ENCODE assay signal across 8 mouse cellular contexts in genomic region chr6:135087721-135088451, GRCm38 (mm10). TPM values are rescaled to one million over a fixed set of nuclear protein-coding genes. Genes with fewer than 3 reads are reported as not detected.
A peak's percentile ranks its signal among the peaks of the same experiment; 100 is the strongest.
DNase-seq lines count a peak whose midpoint lies in the region; ATAC-seq and TF ChIP-seq lines count a peak whose summit lies in the region.

No protein-coding gene starts in this region.

- H3K27me3 ChIP-seq in heart, embryonic 11.5 days (ENCODE audit: control insufficient read depth, insufficient read depth, low read length), result 0 out of 2 replicates have a peak, but pooled peaks cover 3% of the 10 kb centered on the region
- H3K27me3 ChIP-seq in kidney, embryonic 15.5 days, result no peaks in the 10 kb centered on the region
- H3K27me3 ChIP-seq in liver, adult 2 months (ENCODE audit: control insufficient read depth, insufficient read depth, low read length), result no peaks in the 10 kb centered on the region
- H3K27me3 ChIP-seq in splenic B cell, adult 2 months (ENCODE audit: control insufficient read depth, insufficient read depth, low read length, poor library complexity, severe bottlenecking), result no peaks in the 10 kb centered on the region

- 34% methylated on average over 19 of the region's 19 CpGs for WGBS in heart, embryonic 11.5 days (ENCODE audit: insufficient replicate concordance)
- 20% methylated on average over 19 of the region's 19 CpGs for WGBS in kidney, embryonic 15.5 days
- 32% methylated on average over 19 of the region's 19 CpGs for WGBS in liver, adult 2 months

- H3K27ac ChIP-seq in bone marrow macrophage, adult 2 months (ENCODE audit: insufficient read depth, low read depth, low read length), result no peak overlapping the region
- H3K27ac ChIP-seq in embryonic fibroblast, embryonic 13.5 days (ENCODE audit: insufficient read depth, low read length), result peak overlapping the region; percentile 54
- H3K27ac ChIP-seq in heart, embryonic 11.5 days (ENCODE audit: low read depth, low read length), result no peak overlapping the region
- no peak overlapping the region for H3K27ac ChIP-seq in kidney, embryonic 15.5 days
- no peak overlapping the region for H3K27ac ChIP-seq in liver, adult 2 months (replicated peaks; ENCODE audit: insufficient read depth, low read depth, low read length)

- DNase-seq in B cell, adult 2 months, result peak; percentile 83 to 84
- peak; percentile 23 for DNase-seq in liver, adult 2 months (ENCODE audit: extremely low read depth, low read depth, low spot score)
- peak; percentile 78 for DNase-seq in naive thymus-derived CD4-positive, alpha-beta T cell, adult 2 months (ENCODE audit: low read depth)
- DNase-seq in splenic B cell, adult 2 months (ENCODE audit: low read depth, low spot score), result peak; percentile 79

- no peaks in the 10 kb centered on the region for H3K9me3 ChIP-seq in heart, embryonic 11.5 days (replicated peaks; ENCODE audit: control insufficient read depth, low read length)
- H3K9me3 ChIP-seq in kidney, embryonic 15.5 days (replicated peaks), result no peaks in the 10 kb centered on the region

- peak overlapping the region; percentile 23; the same call in 1 of the 2 replicates for H3K4me3 ChIP-seq in bone marrow macrophage, adult 2 months (ENCODE audit: insufficient read depth, low read length)
- no peak overlapping the region for H3K4me3 ChIP-seq in embryonic fibroblast, embryonic 13.5 days (ENCODE audit: insufficient read depth, low read length)
- H3K4me3 ChIP-seq in heart, embryonic 11.5 days (ENCODE audit: low read depth, low read length), result no peak overlapping the region
- peak overlapping the region; percentile 15; the same call in 1 of the 2 replicates for H3K4me3 ChIP-seq in kidney, embryonic 15.5 days (replicated peaks)
- no peak overlapping the region for H3K4me3 ChIP-seq in liver, adult 2 months (ENCODE audit: insufficient read depth, low read depth, low read length)

- no peak for ATAC-seq in heart, embryonic 11.5 days (replicated peaks; ENCODE audit: insufficient number of reproducible peaks, low FRiP score, low TSS enrichment)
- peak; percentile 83 for ATAC-seq in kidney, embryonic 15.5 days (replicated peaks; ENCODE audit: low FRiP score)

- peak; percentile 83; the same call in 1 of the 2 replicates for TF ChIP-seq CTCF in bone marrow macrophage, adult 2 months (IDR thresholded peaks at IDR 0.05; ENCODE audit: low read depth, low read length)
- peak; percentile 43; the same call in 1 of the 2 replicates for TF ChIP-seq CTCF in embryonic fibroblast, embryonic 13.5 days (IDR thresholded peaks at IDR 0.05; ENCODE audit: borderline replicate concordance, insufficient read depth, low read length)
- peak; percentile 82 for TF ChIP-seq CTCF in liver, adult 2 months (IDR thresholded peaks at IDR 0.05; ENCODE audit: low read depth, low read length)

- TF ChIP-seq POLR2A in bone marrow macrophage, adult 2 months (IDR thresholded peaks at IDR 0.05; ENCODE audit: borderline replicate concordance, low read depth, low read length), result 0 out of 2 replicates have a peak, but pooled peaks have one; percentile 27
- TF ChIP-seq POLR2A in embryonic fibroblast, embryonic 13.5 days (IDR thresholded peaks at IDR 0.05; ENCODE audit: low read depth, low read length), result no peak
- TF ChIP-seq POLR2A in liver, adult 2 months (IDR thresholded peaks at IDR 0.05; ENCODE audit: extremely low read depth, insufficient read depth, low read length), result no peak

- H3K4me1 ChIP-seq in bone marrow macrophage, adult 2 months (ENCODE audit: control insufficient read depth, insufficient read depth, low read length), result no peaks in the 10 kb centered on the region
- no peaks in the 10 kb centered on the region for H3K4me1 ChIP-seq in embryonic fibroblast, embryonic 13.5 days (ENCODE audit: control insufficient read depth, insufficient read depth, low read length)
- no peaks in the 10 kb centered on the region for H3K4me1 ChIP-seq in heart, embryonic 11.5 days (ENCODE audit: control insufficient read depth, insufficient read depth, low read length)
- peaks cover 8% of the 10 kb centered on the region; the same call in 1 of the 2 replicates for H3K4me1 ChIP-seq in kidney, embryonic 15.5 days
- no peaks in the 10 kb centered on the region for H3K4me1 ChIP-seq in liver, adult 2 months (ENCODE audit: control insufficient read depth, insufficient read depth, low read length)

- no peaks in the 10 kb centered on the region for H3K36me3 ChIP-seq in heart, embryonic 11.5 days (ENCODE audit: control insufficient read depth, insufficient read depth, low read length)
- peaks cover 10% of the 10 kb centered on the region; the same call in 1 of the 2 replicates for H3K36me3 ChIP-seq in kidney, embryonic 15.5 days
- H3K36me3 ChIP-seq in liver, adult 2 months (ENCODE audit: control insufficient read depth, insufficient read depth, low read length), result no peaks in the 10 kb centered on the region
- H3K36me3 ChIP-seq in splenic B cell, adult 2 months (ENCODE audit: control insufficient read depth, insufficient read depth, low read length, poor library complexity, severe bottlenecking), result no peaks in the 10 kb centered on the region

- 0 out of 2 replicates have a peak overlapping the region, but pooled peaks have one; percentile 5 for H3K9ac ChIP-seq in heart, embryonic 11.5 days (ENCODE audit: low read depth, low read length)
- no peak overlapping the region for H3K9ac ChIP-seq in kidney, embryonic 15.5 days
- H3K9ac ChIP-seq in liver, adult 2 months (ENCODE audit: low read depth, low read length), result no peak overlapping the region

- H3K4me2 ChIP-seq in heart, embryonic 11.5 days, result peak overlapping the region; percentile 38; the same call in 1 of the 2 replicates
- peak overlapping the region; percentile 51 for H3K4me2 ChIP-seq in kidney, embryonic 15.5 days

- H3K79me2 ChIP-seq in liver, adult 2 months (ENCODE audit: control insufficient read depth, insufficient read depth, low read length), result no peaks in the 10 kb centered on the region

RNA-seq across cellular contexts. Expression of gene Gprc5a, which starts 22.4 kb away (rescaled TPM):
- polyA plus RNA-seq in bone marrow macrophage, adult 2 months (2012; ENCODE audit: insufficient read depth, insufficient read length, missing spikeins), result not detected in 2 replicates
- polyA plus RNA-seq in embryonic fibroblast, embryonic 13.5 days (2011; ENCODE audit: insufficient read length, low read depth, missing spikeins), result 21.8 and 33.3 TPM in 2 replicates
- 3.4 and 4.3 TPM in 2 replicates for polyA plus RNA-seq in heart, embryonic 11.5 days (2014; fragmentation: Nextera tagmentation; extraction: Ambion mirVana)
- 13.8 and 14.0 TPM in 2 replicates for polyA plus RNA-seq in kidney, embryonic 15.5 days (2015; fragmentation: Nextera tagmentation; extraction: Ambion mirVana)
- not detected in 2 replicates for total RNA-seq in liver, adult 2 months (2014; rRNA removed)
- polyA plus RNA-seq in liver, adult 2 months (2012; rRNA removed), result 0.11 and 0.22 TPM in 2 replicates

RNA-seq across cellular contexts. Expression of gene Gprc5d, which starts 30.2 kb away (rescaled TPM):
- not detected in 2 replicates for polyA plus RNA-seq in bone marrow macrophage, adult 2 months (2012; ENCODE audit: insufficient read depth, insufficient read length, missing spikeins)
- polyA plus RNA-seq in embryonic fibroblast, embryonic 13.5 days (2011; ENCODE audit: insufficient read length, low read depth, missing spikeins), result 0.40 TPM in 1 of 2 replicates, not detected in the other
- polyA plus RNA-seq in heart, embryonic 11.5 days (2014; fragmentation: Nextera tagmentation; extraction: Ambion mirVana), result not detected in 2 replicates
- polyA plus RNA-seq in kidney, embryonic 15.5 days (2015; fragmentation: Nextera tagmentation; extraction: Ambion mirVana), result not detected in 2 replicates
- not detected in 2 replicates for total RNA-seq in liver, adult 2 months (2014; rRNA removed)
- 0.17 TPM in 1 of 2 replicates, not detected in the other for polyA plus RNA-seq in liver, adult 2 months (2012; rRNA removed)

Comparison
In these comparisons a context has a peak if more than half of its experiments do, and no peak if none do; other contexts are left out.
1. DNase-seq: peak in every context shown above with its lines; median percentile 84 in B cell, adult 2 months; 79 in splenic B cell, adult 2 months; 78 in naive thymus-derived CD4-positive, alpha-beta T cell, adult 2 months; 23 in liver, adult 2 months.
2. H3K4me3 ChIP-seq: peak in bone marrow macrophage, adult 2 months (single experiment) and kidney, embryonic 15.5 days (single experiment); none in embryonic fibroblast, embryonic 13.5 days (single experiment), heart, embryonic 11.5 days (single experiment) and liver, adult 2 months (single experiment).
3. Peak in every context shown above with its lines, with median percentiles within 50 percentile points of each other: CTCF ChIP-seq.